Mouse (Mus musculus): ENCODE data around the gene Pik3ca. TPM values are rescaled to one million over a fixed set of nuclear protein-coding genes. Genes with fewer than 3 reads are reported as not detected.
"Not testable (repeated sequence)": the region's sequence is repeated elsewhere in the genome, so short reads cannot be mapped to it uniquely, and the experiment has no call there.

The Pik3ca gene
- total RNA-seq, 2 experiments from 2014 or later: 60.8 to 66.7 TPM

DNA sequence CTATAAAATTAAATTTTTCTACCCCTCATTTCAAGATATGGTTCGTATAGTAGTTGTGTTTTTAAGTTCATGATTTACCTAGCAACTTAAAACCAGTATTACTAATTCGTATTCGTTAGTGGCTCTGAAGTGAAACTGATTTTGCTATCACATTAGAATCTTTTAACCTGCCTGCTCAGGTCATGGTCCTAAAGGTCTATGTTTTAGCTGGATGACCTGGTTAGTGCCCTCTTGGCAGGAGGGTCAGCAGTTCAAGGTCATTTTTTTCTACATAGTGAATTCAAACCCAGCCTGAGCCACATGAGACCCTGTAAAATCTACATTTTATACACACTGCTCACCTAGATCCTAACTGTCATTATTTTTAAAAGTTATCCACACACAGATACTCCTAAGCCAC is 30.9 kb downstream of the Pik3ca start:
- H3K27ac ChIP-seq: no peak overlapping the region
- intact Hi-C loops (cut with DNase I): no loop called here
- TF ChIP-seq CTCF (IDR thresholded peaks at IDR 0.05): no peak
- no peak for DNase-seq (ENCODE audit: extremely low spot score in 1 of 2, low spot score in 2 of 2)
- H3K4me3 ChIP-seq: no peak overlapping the region

DNA sequence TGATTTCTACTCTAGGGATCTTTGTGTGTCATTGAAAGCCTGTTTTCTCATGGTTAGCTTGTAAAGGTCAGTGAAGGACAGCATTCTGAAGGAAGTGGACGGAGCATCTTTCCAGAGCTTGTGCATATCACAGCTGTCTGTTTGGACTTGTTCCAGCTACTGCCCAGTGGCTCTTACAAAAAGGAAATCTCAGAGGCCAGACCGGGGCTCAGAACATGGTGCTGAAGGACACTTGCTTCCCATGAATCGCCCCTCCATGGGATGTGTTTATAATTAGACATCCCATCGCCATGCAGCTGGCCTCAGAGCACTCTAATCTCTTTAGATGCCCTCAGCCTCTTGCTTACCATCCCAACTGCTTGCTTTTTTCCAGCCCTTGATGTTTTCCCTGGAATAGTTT is 31.4 kb downstream of the Pik3ca start:
- Histone ChIP-seq H3K4me3 (no peak overlapping the region), H3K27ac (no peak overlapping the region)
- no peak for TF ChIP-seq CTCF (IDR thresholded peaks at IDR 0.05)
- intact Hi-C loops (cut with DNase I): no loop called here
- DNase-seq (ENCODE audit: extremely low spot score in 1 of 2, low spot score in 2 of 2): no peak

DNA sequence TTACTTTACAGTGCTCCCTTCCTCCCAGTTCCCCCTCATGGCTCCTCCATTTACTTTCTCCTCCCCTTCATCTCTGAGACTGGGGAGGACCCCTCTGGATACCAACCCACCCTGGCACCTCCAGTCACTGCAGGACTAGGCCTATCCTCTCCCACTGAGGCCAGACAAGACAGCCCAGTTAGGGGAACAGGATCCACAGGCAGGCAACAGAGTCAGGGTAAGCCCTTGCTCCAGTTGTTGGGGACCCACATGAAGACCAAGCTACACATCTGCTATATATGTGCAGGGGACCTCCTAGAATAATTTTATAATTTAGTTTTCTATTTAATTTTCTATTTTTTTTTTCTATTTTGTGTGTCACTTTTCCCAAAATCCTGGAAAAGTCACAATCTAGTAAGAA is 31.9 kb downstream of the Pik3ca start:
- H3K27ac ChIP-seq; H3K4me3 ChIP-seq; intact Hi-C loops (cut with DNase I); DNase-seq (ENCODE audit: extremely low spot score in 1 of 2, low spot score in 2 of 2): not testable (repeated sequence)

DNA sequence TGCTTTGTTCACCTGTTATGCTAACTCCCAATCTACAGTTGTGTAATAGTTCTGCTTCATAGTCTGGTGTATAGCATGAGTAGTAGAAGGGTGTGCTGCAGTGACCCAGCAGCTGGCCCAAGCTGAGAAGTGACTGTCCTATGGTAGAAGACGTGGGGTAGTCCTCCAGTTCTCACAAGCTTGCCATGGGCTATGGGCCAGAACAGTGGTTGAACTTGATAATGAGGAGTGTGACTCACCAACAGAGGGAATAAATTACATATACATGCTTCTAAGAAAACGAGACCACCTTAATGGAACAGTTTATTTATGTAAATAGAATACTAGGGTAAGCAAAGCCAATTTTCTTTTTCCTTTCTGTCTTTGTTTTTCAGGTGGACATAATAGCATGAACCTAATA is 32.9 kb downstream of the Pik3ca start:
- intact Hi-C loops (cut with DNase I): no loop called here
- no peak for TF ChIP-seq CTCF (IDR thresholded peaks at IDR 0.05)
- no peak overlapping the region for H3K4me3 ChIP-seq
- DNase-seq (ENCODE audit: extremely low spot score in 1 of 2, low spot score in 2 of 2): no peak
- H3K27ac ChIP-seq: no peak overlapping the region

DNA sequence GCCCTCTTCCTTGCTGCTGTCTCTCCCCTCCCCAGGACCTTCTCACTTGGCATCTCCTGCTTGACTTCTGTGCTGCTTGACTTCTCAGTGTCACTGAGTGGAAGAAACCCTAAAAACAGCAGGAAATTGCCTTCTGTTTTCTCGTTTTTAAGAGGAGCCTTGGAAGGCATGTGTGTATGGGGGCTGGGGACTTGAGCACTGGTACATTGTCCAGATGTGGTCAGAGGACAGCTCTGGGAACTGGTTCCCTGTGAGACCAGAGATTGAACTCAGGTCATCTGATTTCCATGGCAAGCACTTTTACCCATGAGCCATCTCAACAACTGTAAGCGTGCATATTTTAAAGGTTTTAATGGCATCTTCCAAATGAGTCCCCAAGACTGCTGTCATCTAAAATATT is 36.5 kb downstream of the Pik3ca start:
- intact Hi-C loops (cut with DNase I): no loop called here
- no peak for DNase-seq (ENCODE audit: extremely low spot score in 1 of 2, low spot score in 2 of 2)
- Histone ChIP-seq H3K4me3 (no peak overlapping the region), H3K27ac (no peak overlapping the region)
- TF ChIP-seq CTCF (IDR thresholded peaks at IDR 0.05): no peak

DNA sequence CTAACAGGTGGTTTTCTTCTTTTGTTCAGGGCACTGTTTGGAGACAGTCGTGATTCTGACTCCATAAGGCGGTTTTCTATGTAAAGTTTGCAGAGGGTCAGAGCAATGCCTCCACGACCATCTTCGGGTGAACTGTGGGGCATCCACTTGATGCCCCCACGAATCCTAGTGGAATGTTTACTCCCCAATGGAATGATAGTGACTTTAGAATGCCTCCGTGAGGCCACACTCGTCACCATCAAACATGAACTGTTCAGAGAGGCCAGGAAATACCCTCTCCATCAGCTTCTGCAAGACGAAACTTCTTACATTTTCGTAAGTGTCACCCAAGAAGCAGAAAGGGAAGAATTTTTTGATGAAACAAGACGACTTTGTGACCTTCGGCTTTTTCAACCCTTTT is 38.6 kb downstream of the Pik3ca start:
- intact Hi-C loops (cut with DNase I): no loop called here
- H3K4me3 ChIP-seq: no peak overlapping the region
- H3K27ac ChIP-seq: no peak overlapping the region
- TF ChIP-seq CTCF (IDR thresholded peaks at IDR 0.05): no peak
- DNase-seq (ENCODE audit: extremely low spot score in 1 of 2, low spot score in 2 of 2): no peak

DNA sequence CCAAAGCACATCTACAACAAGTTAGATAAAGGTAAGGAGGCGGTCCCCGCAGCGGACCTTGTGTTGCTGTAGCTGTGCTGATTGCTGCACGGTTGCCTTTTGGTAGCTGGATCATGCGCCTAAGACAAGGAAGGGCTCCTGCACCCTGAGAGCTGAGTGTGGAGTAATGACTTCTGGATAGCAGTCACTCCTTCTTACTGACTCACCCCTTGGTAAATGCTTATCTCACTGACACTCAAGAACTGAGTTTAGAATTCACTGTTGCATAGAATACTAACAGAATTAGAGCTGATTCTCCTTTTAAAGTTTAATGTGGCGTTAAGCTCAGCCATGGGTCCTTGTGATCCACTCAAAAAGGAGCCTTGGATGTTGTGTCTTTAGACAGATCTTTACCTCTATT is 39.8 kb downstream of the Pik3ca start:
- H3K27ac ChIP-seq: no peak overlapping the region
- DNase-seq (ENCODE audit: extremely low spot score in 1 of 2, low spot score in 2 of 2): no peak
- no peak overlapping the region for H3K4me3 ChIP-seq
- no peak for TF ChIP-seq CTCF (IDR thresholded peaks at IDR 0.05)
- intact Hi-C loops (cut with DNase I): no loop called here

DNA sequence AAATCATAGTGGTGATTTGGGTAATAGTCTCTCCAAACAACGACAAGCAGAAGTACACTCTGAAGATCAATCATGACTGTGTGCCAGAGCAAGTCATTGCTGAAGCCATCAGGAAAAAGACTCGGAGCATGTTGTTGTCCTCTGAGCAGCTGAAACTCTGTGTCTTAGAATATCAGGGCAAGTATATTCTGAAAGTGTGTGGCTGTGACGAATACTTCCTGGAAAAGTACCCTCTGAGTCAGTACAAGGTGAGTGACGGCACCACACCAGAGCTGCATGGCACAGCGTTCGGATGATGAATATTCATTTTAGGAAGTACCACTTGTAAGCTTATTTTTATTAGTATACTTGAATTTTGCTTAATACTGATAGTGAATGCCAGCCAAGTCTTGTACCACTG is 40.3 kb downstream of the Pik3ca start:
- intact Hi-C loops (cut with DNase I): no loop called here
- H3K4me3 ChIP-seq: no peak overlapping the region
- no peak for DNase-seq (ENCODE audit: extremely low spot score in 1 of 2, low spot score in 2 of 2)
- TF ChIP-seq CTCF (IDR thresholded peaks at IDR 0.05): no peak
- no peak overlapping the region for H3K27ac ChIP-seq

DNA sequence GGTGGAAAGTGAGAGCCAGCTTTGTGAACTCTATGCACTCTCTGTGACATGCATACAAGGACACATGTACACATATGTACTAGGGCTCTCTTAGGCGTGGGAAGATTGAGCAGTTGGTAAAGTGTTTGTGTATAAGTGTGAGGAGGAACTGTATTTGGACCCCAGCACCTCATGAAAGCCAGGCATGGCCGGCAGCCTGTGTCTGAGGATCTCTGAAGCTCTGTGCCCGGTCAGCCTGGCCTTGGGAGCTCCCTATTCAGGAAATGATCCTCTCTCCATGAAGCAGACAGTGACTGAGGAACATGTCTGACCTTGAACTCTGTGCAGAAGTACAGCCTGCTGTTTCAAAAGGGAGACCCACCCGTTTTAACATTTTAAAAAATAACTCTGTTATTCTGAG is 41.2 kb downstream of the Pik3ca start:
- no peak for TF ChIP-seq CTCF (IDR thresholded peaks at IDR 0.05)
- intact Hi-C loops (cut with DNase I): no loop called here
- H3K27ac ChIP-seq: no peak overlapping the region
- H3K4me3 ChIP-seq: no peak overlapping the region
- no peak for DNase-seq (ENCODE audit: extremely low spot score in 1 of 2, low spot score in 2 of 2)

DNA sequence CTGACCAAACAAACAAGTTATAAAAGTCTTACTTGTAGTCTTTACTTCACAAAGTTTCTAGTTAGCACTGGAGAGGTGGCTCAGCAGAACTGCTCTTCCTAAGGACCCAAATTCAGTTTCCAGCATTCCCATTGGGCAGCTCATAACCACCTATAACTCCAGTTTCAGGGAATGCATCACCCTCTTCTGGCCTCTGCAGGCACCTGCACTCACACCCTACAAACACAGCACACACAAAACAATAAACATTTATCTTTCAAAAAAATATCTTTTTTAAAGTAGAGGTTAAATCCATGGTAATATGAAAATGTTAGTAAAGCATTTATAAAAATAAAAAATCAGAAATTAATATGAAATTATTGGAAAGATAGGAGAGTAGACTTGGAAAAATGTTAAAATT is 44.2 kb downstream of the Pik3ca start:
- no peak for DNase-seq (ENCODE audit: extremely low spot score in 1 of 2, low spot score in 2 of 2)
- Histone ChIP-seq H3K4me3 (no peak overlapping the region), H3K27ac (no peak overlapping the region)
- intact Hi-C loops (cut with DNase I): no loop called here
- no peak for TF ChIP-seq CTCF (IDR thresholded peaks at IDR 0.05)

DNA sequence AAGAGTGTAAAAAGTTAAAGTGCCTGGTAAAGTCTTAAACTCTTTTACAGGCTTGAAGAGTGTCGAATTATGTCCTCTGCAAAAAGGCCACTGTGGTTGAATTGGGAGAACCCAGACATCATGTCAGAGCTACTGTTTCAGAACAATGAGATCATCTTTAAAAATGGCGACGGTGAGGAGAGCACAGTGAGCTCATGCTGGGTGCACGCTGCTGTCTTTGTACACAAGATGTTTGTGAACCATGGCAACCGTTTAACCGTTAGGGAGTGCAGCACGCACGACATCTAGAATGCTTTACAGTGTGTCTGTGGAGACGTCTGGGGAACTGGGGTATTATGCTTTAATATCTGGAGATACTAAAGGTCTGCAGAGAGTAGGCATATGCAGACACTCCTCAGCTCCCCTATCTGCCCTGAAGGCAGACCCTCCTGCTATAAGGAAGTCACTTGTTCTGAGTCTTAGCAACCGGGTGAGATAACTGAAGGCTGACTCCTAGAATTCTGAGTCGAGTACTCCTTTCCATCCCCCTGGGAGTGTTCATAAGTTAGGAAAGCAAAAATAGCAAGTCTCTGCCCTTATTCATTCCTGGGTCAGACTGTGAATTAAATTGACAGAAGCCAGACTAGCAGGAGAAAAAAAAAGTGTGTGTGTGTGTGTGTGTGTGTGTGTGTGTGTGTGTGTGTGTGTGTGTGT is 57.0 kb downstream of the Pik3ca start:
- intact Hi-C loops (cut with DNase I): loop anchor here (10.0 kb wide), 1 partner anchor 260 kb away; no protein-coding TSS in a partner anchor
- no peak overlapping the region for H3K27ac ChIP-seq
- no peak for TF ChIP-seq CTCF (IDR thresholded peaks at IDR 0.05)
- no peak for DNase-seq (ENCODE audit: extremely low spot score in 1 of 2, low spot score in 2 of 2)
- H3K4me3 ChIP-seq: no peak overlapping the region

DNA sequence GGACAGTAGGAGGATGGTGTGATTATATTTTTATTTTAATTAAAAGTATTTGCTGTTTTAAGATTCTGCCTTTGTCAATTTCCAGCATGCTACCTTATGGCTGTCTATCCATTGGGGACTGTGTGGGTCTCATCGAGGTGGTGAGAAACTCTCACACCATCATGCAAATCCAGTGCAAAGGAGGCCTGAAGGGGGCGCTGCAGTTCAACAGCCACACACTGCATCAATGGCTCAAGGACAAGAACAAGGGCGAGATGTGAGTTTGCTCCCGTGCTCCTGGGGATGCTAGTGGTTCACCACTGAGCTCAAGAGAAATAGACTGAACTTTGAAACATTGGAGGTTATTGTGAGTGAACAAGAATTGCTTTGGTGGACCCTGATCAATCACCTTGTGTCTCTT is 62.3 kb downstream of the Pik3ca start:
- Histone ChIP-seq H3K27ac (no peak overlapping the region), H3K4me3 (no peak overlapping the region)
- DNase-seq (ENCODE audit: extremely low spot score in 1 of 2, low spot score in 2 of 2): peak; percentile 21 to 27
- intact Hi-C loops (cut with DNase I): loop anchor here (10.0 kb wide), 1 partner anchor 255 kb away; no protein-coding TSS in a partner anchor
- TF ChIP-seq CTCF (IDR thresholded peaks at IDR 0.05): peak; percentile 59

DNA sequence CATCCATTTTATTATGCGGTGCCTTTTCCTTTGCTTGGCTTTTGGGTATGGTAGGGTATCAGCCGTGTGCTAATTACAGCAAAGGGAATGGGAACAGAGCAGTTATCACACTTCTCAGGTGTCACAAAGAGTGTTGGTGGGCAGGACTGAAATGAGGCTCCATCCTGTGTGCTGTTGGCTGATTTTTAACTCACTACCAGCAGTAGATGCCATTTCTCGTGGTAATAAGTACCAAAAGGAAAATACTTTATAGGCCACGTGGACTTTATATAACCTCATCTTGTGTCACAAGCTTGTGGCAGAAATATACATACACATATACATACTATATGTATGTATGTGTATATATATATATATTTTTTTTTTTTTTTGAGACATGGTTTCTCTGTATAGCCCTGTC is 69.8 kb downstream of the Pik3ca start:
- intact Hi-C loops (cut with DNase I): no loop called here
- DNase-seq (ENCODE audit: extremely low spot score in 1 of 2, low spot score in 2 of 2): no peak
- no peak for TF ChIP-seq CTCF (IDR thresholded peaks at IDR 0.05)

More for the DNA sequence above, 69.8 kb downstream of the Pik3ca start:
- Histone ChIP-seq H3K4me3 (no peak overlapping the region), H3K27ac (no peak overlapping the region)

All from left cerebral cortex, adult 2 months (tissue).